Mouse (Mus musculus) telencephalon, adult 2 months (tissue): ENCODE results near the gene Aaed1.
A peak's percentile ranks its signal among the peaks of the same experiment; 100 is the strongest.
"Not testable (repeated sequence)": the region's sequence is repeated elsewhere in the genome, so short reads cannot be mapped to it uniquely, and the experiment has no call there.

Source experiments
- DNase-seq: peaks from one replicate; pipeline ENCODE4 v3.0.0-alpha.2; 2011; ENCODE audit warnings: low read depth, low spot score

Aaed1 gene

DNA sequence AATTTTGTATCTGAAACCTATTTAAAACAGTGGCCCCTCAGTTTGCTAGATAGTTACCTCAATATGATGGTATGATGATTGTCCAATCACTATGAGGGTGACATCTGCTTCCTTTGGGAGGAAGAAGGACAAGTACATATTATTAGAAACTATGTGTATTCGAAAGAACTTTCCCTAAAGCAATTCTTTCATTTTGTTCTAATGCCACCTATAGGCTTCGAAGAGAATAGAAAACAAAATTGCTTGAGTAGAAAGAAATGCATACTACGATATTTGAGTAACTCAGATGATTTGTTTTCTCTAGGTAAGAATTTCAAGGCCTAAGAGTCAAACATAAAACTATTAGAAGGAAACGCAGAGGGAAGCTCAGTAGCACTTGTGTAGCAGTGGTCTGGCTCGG is 3.5 kb downstream of the Aaed1 start:
- DNase-seq = no peak

DNA sequence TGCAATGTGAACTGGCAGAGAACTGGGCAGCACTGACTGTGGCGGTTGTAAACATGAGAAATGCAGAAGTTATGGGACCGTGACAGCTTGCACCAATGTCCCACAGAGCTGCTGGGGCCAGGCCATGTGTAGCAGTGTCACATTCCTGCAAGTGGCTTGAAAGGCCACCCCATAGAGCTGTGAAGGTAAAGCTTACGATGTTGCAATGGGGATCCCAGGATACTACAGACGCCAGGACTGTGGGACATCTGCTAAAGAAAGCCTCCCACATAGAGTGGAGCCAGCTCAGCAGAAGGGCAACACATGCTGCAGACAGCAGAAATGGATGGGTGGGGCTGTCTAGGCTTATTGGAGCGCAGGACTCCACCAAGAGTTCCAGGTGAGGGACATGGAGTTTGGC is 5.0 kb downstream of the Aaed1 start:
- DNase-seq = no peak

- DNase-seq = no peak
These were observed 6.4 kb downstream of the Aaed1 start for GRCm38 (mm10) chr13:64306078-64306477.

DNA sequence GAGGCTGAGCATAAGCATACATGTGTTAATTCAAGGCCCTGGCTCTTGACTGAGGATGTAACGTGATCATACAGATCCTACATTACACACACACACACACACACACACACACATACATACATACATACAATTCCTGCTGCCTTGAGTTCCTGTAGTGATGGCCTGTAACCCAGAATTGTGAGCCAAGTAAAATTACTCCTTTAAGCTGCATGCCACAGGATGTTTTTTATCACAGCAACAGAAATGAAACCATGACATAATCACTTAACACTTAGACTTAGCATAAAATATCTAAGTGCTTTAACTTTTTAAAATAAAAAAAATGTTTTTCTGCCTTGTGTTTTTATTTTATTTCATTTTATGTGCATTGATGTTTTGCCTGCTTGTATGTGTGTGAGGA is 13.4 kb downstream of the Aaed1 start:
- no peak for DNase-seq

- DNase-seq = no peak
These were observed 25.7 kb downstream of the Aaed1 start for GRCm38 (mm10) chr13:64286791-64287190.

GRCm38 (mm10) chr13:64286321-64286720 is 26.2 kb downstream of the Aaed1 start:
- no peak for DNase-seq

GRCm38 (mm10) chr13:64284676-64285075 is 27.8 kb downstream of the Aaed1 start:
- DNase-seq = no peak

GRCm38 (mm10) chr13:64280940-64281339 is 31.6 kb downstream of the Aaed1 start:
- DNase-seq = no peak

DNA sequence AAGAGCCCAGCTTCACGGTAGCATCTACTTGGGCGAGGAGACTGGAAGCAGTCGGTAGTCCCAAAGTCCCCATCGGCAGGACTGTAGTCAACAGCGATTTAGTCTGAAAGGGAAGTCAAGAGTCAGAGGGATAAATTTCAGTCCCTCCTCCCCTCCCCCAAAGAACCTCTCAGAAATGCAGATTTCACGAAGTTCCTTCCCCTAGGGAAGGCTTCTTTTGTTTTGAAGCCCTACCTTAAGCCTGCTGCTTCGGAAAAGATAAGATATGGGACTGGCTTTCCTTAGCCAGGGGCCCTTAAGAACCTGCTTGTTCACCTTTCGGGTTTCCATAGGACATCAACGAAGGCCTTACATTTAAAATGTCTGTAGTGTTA is 36.8 kb downstream of the Aaed1 start:
- no peak for DNase-seq

DNA sequence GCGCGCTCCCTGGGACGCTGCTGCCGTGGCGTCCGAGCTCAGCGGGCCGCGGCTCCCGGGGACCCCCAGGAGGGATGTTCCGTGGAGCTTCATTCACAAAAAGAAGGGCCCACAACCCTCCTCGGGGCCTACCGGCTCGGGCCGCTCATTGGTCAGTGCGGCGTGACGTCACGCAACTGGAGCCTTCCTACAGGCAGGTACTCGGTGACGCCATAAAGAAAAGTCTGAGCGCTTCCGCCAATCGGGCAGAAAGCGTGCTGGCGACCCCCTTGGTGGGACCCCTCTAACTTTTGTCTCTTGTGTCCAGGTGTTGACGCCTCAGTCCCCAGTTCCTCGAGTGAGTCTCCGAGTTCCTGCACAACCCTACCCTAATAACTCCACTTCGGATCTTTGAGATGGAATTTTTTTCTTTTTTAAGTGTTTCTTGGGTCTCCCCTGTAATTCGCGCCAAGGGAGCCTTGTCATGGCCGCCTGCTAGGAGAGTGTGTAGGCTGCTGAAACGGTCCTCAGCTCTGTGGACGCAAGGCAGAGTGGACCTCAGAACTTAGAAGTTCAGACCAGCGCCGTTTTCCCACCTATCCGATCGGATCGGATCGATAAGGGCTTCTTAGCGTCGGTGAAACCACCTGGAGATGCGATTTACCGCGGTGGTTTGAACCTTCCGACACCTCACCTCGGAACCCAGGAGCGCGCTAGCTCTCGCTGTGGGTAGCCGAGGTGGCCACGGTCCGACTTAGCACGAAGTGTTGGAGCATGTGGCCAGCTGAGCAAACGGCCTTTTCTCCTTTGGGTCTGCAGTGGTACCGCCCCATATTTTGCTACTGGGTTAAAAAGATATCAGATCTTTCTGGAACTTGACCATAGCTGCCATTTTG is 37.4 kb downstream of the Aaed1 start, which contains the start of gene Cdc14b:
Cdc14b (minus strand) TSS at position 412 of the 875 bp plus-strand sequence.
- peak; percentile 50 for DNase-seq

DNA sequence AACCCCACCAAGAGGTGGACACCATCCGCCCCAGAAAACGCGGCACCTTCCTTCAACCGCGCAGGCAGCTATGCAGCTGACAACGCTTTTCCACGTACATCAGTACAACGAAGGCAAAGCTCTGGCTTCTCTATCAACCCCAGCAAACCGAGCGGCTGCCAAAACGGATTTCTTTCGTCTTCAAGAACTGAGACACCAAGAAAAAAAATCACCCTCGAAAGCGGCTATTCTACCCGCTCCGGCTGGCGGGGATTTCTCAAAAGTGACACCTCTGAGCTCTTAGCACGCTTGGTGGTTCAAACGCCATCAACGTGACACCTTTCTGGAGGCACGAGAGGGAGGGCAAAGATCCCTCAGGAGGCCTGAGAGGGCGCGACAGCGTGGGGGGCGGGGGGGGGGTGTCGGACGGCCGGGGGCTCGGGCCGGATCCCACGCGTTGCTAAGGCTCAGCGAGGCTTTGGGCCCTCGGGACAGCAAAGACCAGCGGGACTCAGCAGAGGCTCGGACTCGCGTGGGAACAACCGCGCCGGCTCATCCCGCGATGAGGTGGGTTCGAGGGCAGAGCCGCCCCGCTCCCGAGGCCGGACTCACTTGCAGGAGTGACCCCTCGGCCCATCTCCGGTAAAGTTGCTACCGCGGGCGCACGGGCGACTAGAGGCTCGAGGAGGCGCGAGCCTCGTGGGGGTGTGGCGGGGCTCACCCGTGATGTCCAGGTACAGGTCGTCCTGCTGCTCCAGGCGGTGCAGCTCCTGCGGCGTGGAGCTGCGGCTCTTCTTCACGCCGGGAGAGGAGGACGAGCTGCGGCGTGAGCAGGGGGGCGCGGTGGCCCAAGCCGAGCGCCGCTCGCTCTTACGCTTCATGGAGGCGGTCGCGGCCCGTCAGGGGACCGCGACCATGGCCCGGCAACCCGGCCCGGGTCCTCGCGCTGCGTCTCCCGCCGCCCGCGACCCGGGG is 38.3 kb downstream of the Aaed1 start:
- DNase-seq = no peak

GRCm38 (mm10) chr13:64273352-64273751 is 39.2 kb downstream of the Aaed1 start:
- no peak for DNase-seq

DNA sequence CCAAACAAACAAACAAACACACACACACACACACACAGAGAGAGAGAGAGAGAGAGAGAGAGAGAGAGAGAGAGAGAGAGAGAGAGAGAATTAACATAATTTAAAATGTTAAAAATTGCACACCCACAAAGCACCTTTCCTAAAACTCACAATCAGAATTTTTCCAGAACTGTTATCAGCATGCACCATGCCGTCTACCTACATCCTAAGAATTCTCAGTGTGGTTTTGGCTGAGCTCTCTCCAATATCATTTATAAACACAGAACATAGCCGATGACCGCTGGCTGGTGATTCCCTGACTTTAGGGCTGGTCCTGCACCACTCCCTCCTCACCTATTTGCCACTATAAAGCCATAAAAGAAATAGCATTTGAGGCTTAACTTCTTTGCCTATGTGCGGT is 44.1 kb downstream of the Aaed1 start:
- no peak for DNase-seq

DNA sequence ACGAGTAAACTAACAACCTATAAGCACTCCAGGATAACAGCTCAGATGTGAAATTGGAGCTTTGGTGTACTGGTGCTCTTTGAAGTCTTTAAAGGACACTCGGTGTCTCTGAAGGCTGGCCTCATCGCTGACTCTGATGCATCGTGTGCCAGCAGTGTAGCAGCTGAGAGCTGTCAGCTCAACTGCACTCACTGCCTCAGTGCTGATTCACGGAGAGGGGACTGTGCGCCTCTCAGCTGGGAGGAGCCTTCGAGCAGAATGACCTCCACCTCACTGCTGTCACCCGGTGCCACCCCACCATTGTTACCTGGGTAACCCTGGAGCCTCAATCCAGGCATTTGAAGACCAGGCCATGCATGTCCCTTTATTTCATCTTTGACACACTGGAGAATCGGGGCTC is 45.4 kb downstream of the Aaed1 start:
- DNase-seq = no peak

GRCm38 (mm10) chr13:64264586-64264985 is 47.9 kb downstream of the Aaed1 start:
- no peak for DNase-seq

- DNase-seq = peak; percentile 46
These were observed 52.6 kb downstream of the Aaed1 start for GRCm38 (mm10) chr13:64259903-64260302.

DNA sequence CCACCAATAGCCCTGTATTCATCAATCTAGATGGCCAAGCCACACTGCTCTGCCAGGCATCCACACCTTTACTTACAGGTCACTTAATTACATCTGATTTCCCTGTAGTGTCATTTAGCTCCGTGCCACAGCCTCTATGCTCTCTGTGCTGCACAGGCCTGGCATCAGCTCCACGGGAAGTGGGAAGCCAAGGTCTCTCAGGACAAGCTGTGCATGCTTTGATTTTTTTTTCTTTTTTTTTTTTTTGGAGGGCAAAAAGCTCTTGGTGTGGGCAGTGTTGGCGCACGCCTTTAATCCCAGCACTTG is 54.0 kb downstream of the Aaed1 start:
- DNase-seq = no peak

- no peak for DNase-seq
These were observed 54.5 kb downstream of the Aaed1 start for GRCm38 (mm10) chr13:64257814-64258515.

DNA sequence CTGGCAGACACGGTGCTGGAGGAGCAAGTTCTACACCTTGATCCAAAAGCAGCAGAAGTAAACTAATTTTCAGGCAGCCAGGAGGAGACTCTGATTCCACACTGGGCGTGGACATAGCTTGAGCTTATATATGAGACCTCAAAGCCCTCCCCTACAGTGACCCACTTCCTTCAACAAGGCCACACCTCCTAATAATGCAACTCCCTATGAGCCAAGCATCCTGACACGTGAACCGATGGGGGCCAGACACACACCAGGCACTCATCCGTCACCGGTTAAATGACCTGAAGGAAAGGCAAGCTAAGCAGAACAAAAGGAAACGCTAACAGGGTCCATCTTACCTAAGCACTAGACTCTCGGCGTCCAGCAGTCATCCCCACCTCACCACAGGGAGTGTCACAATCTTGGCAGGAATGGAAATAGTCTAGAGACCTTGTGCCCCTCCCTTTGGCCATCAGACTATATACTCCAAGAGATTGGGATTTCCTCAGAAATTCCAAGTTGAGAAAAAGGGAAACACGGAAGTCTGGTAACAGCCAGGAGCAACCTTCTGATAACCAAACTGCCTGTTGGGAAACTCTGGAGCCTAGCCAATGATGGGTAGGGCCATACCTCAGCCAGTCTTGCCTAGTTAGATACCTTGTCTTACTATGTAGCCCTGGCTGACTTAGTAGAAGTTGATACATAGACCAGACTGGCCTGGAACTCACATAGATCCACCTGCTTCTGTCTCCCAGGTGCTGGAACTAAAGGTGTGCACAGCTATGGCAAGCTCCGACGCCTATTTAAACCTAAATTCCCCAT is 55.3 kb downstream of the Aaed1 start:
- no peak for DNase-seq

DNA sequence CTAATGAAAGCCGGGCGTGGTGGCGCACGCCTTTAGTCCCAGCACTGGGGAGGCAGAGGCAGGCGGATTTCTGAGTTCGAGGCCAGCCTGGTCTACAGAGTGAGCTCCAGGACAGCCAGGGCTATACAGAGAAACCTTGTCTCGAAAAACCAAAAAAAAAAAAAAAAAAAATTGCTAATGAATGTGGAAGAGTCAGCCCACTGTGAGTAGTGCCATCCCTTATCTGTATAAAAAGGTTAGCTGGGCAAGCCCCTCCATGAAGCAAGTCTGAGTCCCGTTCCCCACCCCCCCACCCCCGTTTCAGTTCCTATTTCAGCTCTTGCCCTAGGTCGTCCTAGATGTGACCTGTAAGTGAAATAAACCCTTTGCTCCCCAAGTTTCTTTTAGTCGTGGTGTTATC is 58.3 kb downstream of the Aaed1 start:
- DNase-seq = not testable (repeated sequence)

GRCm38 (mm10) chr13:64253697-64254096 is 58.8 kb downstream of the Aaed1 start:
- DNase-seq = no peak
